Mouse (Mus musculus) liver, adult 2 months (tissue): ENCODE measurements around the gene Ehd1.

ENCODE experiments used
- CTCF ChIP-seq: fragments of 200-500 bp; IDR thresholded peaks from 2 replicates; pipeline ENCODE4 v1.5.1; 2011; ENCODE audit warnings: low read depth, low read length, control low read depth
- POLR2A ChIP-seq: fragments of 200-500 bp; IDR thresholded peaks from 2 replicates; pipeline ENCODE4 v1.6.1; 2011; ENCODE audit warnings: low read length, control low read depth; ENCODE audit not compliant: insufficient read depth; ENCODE audit errors: extremely low read depth

GRCm38 (mm10) chr19:6272053-6272452 is 4.5 kb upstream of the Ehd1 start:
- TF ChIP-seq CTCF = no peak
- no peak for TF ChIP-seq POLR2A
